Comparison of ENCODE assay signal across 13 mouse cellular contexts in the genomic region with DNA sequence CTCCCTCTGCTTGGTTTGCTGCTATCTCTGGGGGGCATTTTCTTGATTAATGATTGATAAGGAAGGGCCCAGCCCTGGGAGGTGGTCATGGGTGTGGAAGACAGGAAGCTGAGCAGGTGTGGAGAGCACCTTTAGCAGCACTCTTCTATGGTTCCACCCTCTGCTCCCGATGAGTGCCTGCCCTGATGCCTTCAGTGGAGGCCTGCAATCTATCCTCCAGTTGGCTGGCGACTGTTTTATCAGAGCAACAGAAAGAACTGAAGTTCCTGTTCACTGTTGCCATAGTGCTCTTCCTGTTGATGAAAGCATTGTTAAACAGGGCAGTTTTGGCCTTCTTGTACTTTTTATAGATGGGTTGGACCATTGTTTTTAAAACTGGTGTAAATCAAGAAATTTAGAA. TPM values are rescaled to one million over a fixed set of nuclear protein-coding genes. Genes with fewer than 3 reads are reported as not detected.
A peak's percentile ranks its signal among the peaks of the same experiment; 100 is the strongest.
DNase-seq lines count a peak whose midpoint lies in the region; ATAC-seq and TF ChIP-seq lines count a peak whose summit lies in the region.
"Had no signal": no experiment of that assay in that cellular context is flagged by ENCODE, and none has a peak within 500 bp of the region (broad histone marks: within the 10 kb centered on the region; RNA-seq: fewer than 3 reads in every experiment).

No protein-coding gene starts in this region.

- H3K27ac ChIP-seq in heart, embryonic 13.5 days (replicated peaks), result peak overlapping the region; percentile 29; the same call in 1 of the 2 replicates
- H3K27ac ChIP-seq in liver, embryonic 16.5 days (ENCODE audit: low read length), result peak overlapping the region; percentile 38
- no peak overlapping the region for H3K27ac ChIP-seq in cerebellum, adult 2 months (ENCODE audit: insufficient read depth, low read length)
- no peak overlapping the region for H3K27ac ChIP-seq in hindbrain, embryonic 11.5 days (ENCODE audit: low read depth, low read length)

- TF ChIP-seq CTCF in cerebellum, adult 2 months (IDR thresholded peaks at IDR 0.05; ENCODE audit: borderline replicate concordance, insufficient read depth, low read depth, low read length), result no peak

- H3K9me3 ChIP-seq in heart, embryonic 13.5 days, result no peaks in the 10 kb centered on the region
- H3K9me3 ChIP-seq in liver, embryonic 16.5 days (replicated peaks; ENCODE audit: control insufficient read depth, low read length), result no peaks in the 10 kb centered on the region
- no peaks in the 10 kb centered on the region for H3K9me3 ChIP-seq in hindbrain, embryonic 11.5 days (ENCODE audit: control insufficient read depth, low read length)

- no peak overlapping the region for H3K4me3 ChIP-seq in heart, embryonic 13.5 days
- no peak overlapping the region for H3K4me3 ChIP-seq in liver, embryonic 16.5 days (ENCODE audit: low read depth, low read length)
- no peak overlapping the region for H3K4me3 ChIP-seq in cerebellum, adult 2 months (replicated peaks; ENCODE audit: insufficient read depth, low read depth, low read length)
- H3K4me3 ChIP-seq in hindbrain, embryonic 11.5 days (ENCODE audit: low read depth, low read length), result no peak overlapping the region

- WGBS in heart, embryonic 13.5 days, result 6% methylated on average over 2 of the region's 2 CpGs
- WGBS in liver, embryonic 16.5 days (ENCODE audit: insufficient replicate concordance), result 6% methylated on average over 2 of the region's 2 CpGs
- WGBS in cerebellum, adult 2 months, result 79% methylated on average over 2 of the region's 2 CpGs
- WGBS in hindbrain, embryonic 11.5 days, result 83% methylated on average over 2 of the region's 2 CpGs

- no peak for DNase-seq in heart, postnatal 4 days
- DNase-seq in CD4-positive helper T cell, adult 2 months (ENCODE audit: low read depth, low spot score), result peak; percentile 16
- DNase-seq in c-Kit-positive CD71-negative TER-119-negative erythroid progenitor cells, embryonic 14.5 days (ENCODE audit: low read depth), result peak; percentile 31
- no peak for DNase-seq in cerebellum, adult 2 months
- DNase-seq in hindbrain, embryonic 11.5 days (ENCODE audit: low spot score), result no peak
- no peak for DNase-seq in ovary, postnatal 36 days (ENCODE audit: low spot score)
- DNase-seq: cerebellum, postnatal 36 days; kidney, postnatal 10 days; lung, adult 18-20 months; midbrain, embryonic 14.5 days had no signal

- no peak for ATAC-seq in heart, embryonic 13.5 days (ENCODE audit: extremely low read depth, insufficient number of reproducible peaks, low FRiP score, low TSS enrichment)
- peak; percentile 45; the same call in 1 of the 2 replicates for ATAC-seq in liver, embryonic 16.5 days (ENCODE audit: low read depth)
- ATAC-seq in hindbrain, embryonic 11.5 days (ENCODE audit: low FRiP score), result no peak

- H3K27me3 ChIP-seq in heart, embryonic 13.5 days (replicated peaks), result no peaks in the 10 kb centered on the region
- no peaks in the 10 kb centered on the region for H3K27me3 ChIP-seq in liver, embryonic 16.5 days (ENCODE audit: control insufficient read depth, insufficient read depth, low read depth, low read length)
- H3K27me3 ChIP-seq in cerebellum, adult 2 months (ENCODE audit: control insufficient read depth, insufficient read depth, low read length), result no peaks in the 10 kb centered on the region
- no peaks in the 10 kb centered on the region for H3K27me3 ChIP-seq in hindbrain, embryonic 11.5 days (ENCODE audit: control insufficient read depth, insufficient read depth, low read length)
- H3K27me3 ChIP-seq: CH12.LX had no signal

- no peak overlapping the region; the same call in 1 of the 2 replicates for H3K4me2 ChIP-seq in heart, embryonic 13.5 days
- H3K4me2 ChIP-seq in liver, embryonic 16.5 days (ENCODE audit: low read depth, low read length), result peak overlapping the region; percentile 13; the same call in 1 of the 2 replicates
- no peak overlapping the region for H3K4me2 ChIP-seq in hindbrain, embryonic 11.5 days (replicated peaks; ENCODE audit: low read depth, low read length)

- H3K9ac ChIP-seq in heart, embryonic 13.5 days, result no peak overlapping the region
- no peak overlapping the region for H3K9ac ChIP-seq in liver, embryonic 16.5 days (ENCODE audit: low read depth, low read length)
- H3K9ac ChIP-seq in hindbrain, embryonic 11.5 days (ENCODE audit: low read depth, low read length), result no peak overlapping the region

- no peak for TF ChIP-seq POLR2A in cerebellum, adult 2 months (IDR thresholded peaks at IDR 0.05; ENCODE audit: borderline replicate concordance, insufficient read depth, low read length)

- H3K4me1 ChIP-seq in heart, embryonic 13.5 days, result peaks cover 20% of the 10 kb centered on the region
- peaks cover 6% of the 10 kb centered on the region for H3K4me1 ChIP-seq in liver, embryonic 16.5 days (ENCODE audit: control insufficient read depth, low read depth, low read length)
- 0 out of 2 replicates have a peak, but pooled peaks cover 2% of the 10 kb centered on the region for H3K4me1 ChIP-seq in cerebellum, adult 2 months (ENCODE audit: control insufficient read depth, insufficient read depth, low read length)
- H3K4me1 ChIP-seq in hindbrain, embryonic 11.5 days (replicated peaks; ENCODE audit: control insufficient read depth, insufficient read depth, low read length), result no peaks in the 10 kb centered on the region

- H3K36me3 ChIP-seq in heart, embryonic 13.5 days, result no peaks in the 10 kb centered on the region
- H3K36me3 ChIP-seq in liver, embryonic 16.5 days (ENCODE audit: control insufficient read depth, insufficient read depth), result no peaks in the 10 kb centered on the region
- no peaks in the 10 kb centered on the region for H3K36me3 ChIP-seq in hindbrain, embryonic 11.5 days (ENCODE audit: control insufficient read depth, insufficient read depth, low read length)

RNA-seq across cellular contexts. Expression of a gene that starts 49.4 kb away (rescaled TPM):
- polyA plus RNA-seq in heart, embryonic 13.5 days (2015; fragmentation: Nextera tagmentation; extraction: Ambion mirVana), result 86.4 and 93.9 TPM in 2 replicates
- 10 to 100 TPM; 56.3 to 62.0 TPM for total RNA-seq in heart, postnatal 4 days (2021)
- polyA plus RNA-seq in liver, embryonic 16.5 days (2015; fragmentation: Nextera tagmentation; extraction: Ambion mirVana), result 40.0 and 44.3 TPM in 2 replicates
- 73.0 and 75.2 TPM in 2 replicates for polyA plus RNA-seq in cerebellum, adult 2 months (2012; rRNA removed)
- 152 and 153 TPM in 2 replicates for polyA plus RNA-seq in hindbrain, embryonic 11.5 days (2014; fragmentation: Nextera tagmentation; extraction: Ambion mirVana)

Comparison
In these comparisons a context has a peak if more than half of its experiments do, and no peak if none do; other contexts are left out.
1. H3K27ac ChIP-seq: peak in heart, embryonic 13.5 days (single experiment) and liver, embryonic 16.5 days (single experiment); none in cerebellum, adult 2 months (single experiment) and hindbrain, embryonic 11.5 days (single experiment).
2. DNase-seq: peak in CD4-positive helper T cell, adult 2 months (single experiment) and c-Kit-positive CD71-negative TER-119-negative erythroid progenitor cells, embryonic 14.5 days (single experiment); none in heart, postnatal 4 days (single experiment), cerebellum, adult 2 months (0 of 2), hindbrain, embryonic 11.5 days (single experiment) and ovary, postnatal 36 days (single experiment).